Mouse (Mus musculus) layer of hippocampus, postnatal 36 days (tissue): ENCODE results near the gene Lin7a. TPM values are rescaled to one million over a fixed set of nuclear protein-coding genes. Genes with fewer than 3 reads are reported as not detected.

Experiments
- DNase-seq, 2 experiments: peaks; one replicate each; pipeline ENCODE4 v3.0.0; 2022
- total RNA-seq, 2 experiments: library from RNA; stranded (reverse); gene quantifications; 2 replicates each; pipeline ENCODE4 v1.2.3; 2021

The Lin7a gene
- total RNA-seq, 2 experiments from 2014 or later = 31.0 to 31.9 TPM

GRCm38 (mm10) chr10:107323865-107324264, 52.4 kb downstream of the Lin7a start:
- DNase-seq = no peak

- DNase-seq = no peak
Observed at GRCm38 (mm10) chr10:107325558-107325957, 54.1 kb downstream of the Lin7a start.

- no peak for DNase-seq
Observed at GRCm38 (mm10) chr10:107339524-107339923, 68.0 kb downstream of the Lin7a start.

GRCm38 (mm10) chr10:107341151-107341550, 69.7 kb downstream of the Lin7a start:
- no peak for DNase-seq

GRCm38 (mm10) chr10:107344200-107344599, 72.7 kb downstream of the Lin7a start:
- no peak for DNase-seq

GRCm38 (mm10) chr10:107347842-107348241, 76.4 kb downstream of the Lin7a start:
- no peak for DNase-seq

GRCm38 (mm10) chr10:107351696-107352485, 80.4 kb downstream of the Lin7a start:
- DNase-seq = no peak

- DNase-seq = no peak
Observed at GRCm38 (mm10) chr10:107353483-107353882, 82.0 kb downstream of the Lin7a start.

- DNase-seq = no peak
Observed at GRCm38 (mm10) chr10:107358443-107359040, 87.1 kb downstream of the Lin7a start.

- no peak for DNase-seq
Observed at GRCm38 (mm10) chr10:107359296-107359695, 87.8 kb downstream of the Lin7a start.

GRCm38 (mm10) chr10:107361546-107361945, 90.1 kb downstream of the Lin7a start:
- peak in 1 of 2 experiments; percentile 2 for DNase-seq

- no peak for DNase-seq
Observed at GRCm38 (mm10) chr10:107362026-107362425, 90.5 kb downstream of the Lin7a start.

GRCm38 (mm10) chr10:107363049-107363816, 91.7 kb downstream of the Lin7a start:
- DNase-seq = no peak

- DNase-seq = no peak
Observed at GRCm38 (mm10) chr10:107377218-107377617, 105.7 kb downstream of the Lin7a start.

GRCm38 (mm10) chr10:107381143-107381746, 109.8 kb downstream of the Lin7a start:
- DNase-seq = no peak

- no peak for DNase-seq
Observed at GRCm38 (mm10) chr10:107383825-107384224, 112.3 kb downstream of the Lin7a start.

- peak; percentile 37 to 40 for DNase-seq
Observed at GRCm38 (mm10) chr10:107389505-107389904, 118.0 kb downstream of the Lin7a start.

- DNase-seq = no peak
Observed at GRCm38 (mm10) chr10:107405347-107405746, 133.9 kb downstream of the Lin7a start.

GRCm38 (mm10) chr10:107418306-107418705, 146.8 kb downstream of the Lin7a start:
- peak in 1 of 2 experiments; percentile 6 for DNase-seq

GRCm38 (mm10) chr10:107436967-107437366, 165.5 kb downstream of the Lin7a start:
- no peak for DNase-seq

- no peak for DNase-seq
Observed at GRCm38 (mm10) chr10:107442781-107443180, 171.3 kb downstream of the Lin7a start.

- no peak for DNase-seq
Observed at GRCm38 (mm10) chr10:107449496-107450330, 178.2 kb downstream of the Lin7a start.
